Mouse (Mus musculus): Measurements from ENCODE around the gene Kcnh5. TPM values are rescaled to one million over a fixed set of nuclear protein-coding genes. Genes with fewer than 3 reads are reported as not detected.

Gene Kcnh5
- polyA plus RNA-seq (2016; fragmentation: Nextera tagmentation; extraction: Ambion mirVana) = 0.67 and 0.68 TPM in 2 replicates

DNA sequence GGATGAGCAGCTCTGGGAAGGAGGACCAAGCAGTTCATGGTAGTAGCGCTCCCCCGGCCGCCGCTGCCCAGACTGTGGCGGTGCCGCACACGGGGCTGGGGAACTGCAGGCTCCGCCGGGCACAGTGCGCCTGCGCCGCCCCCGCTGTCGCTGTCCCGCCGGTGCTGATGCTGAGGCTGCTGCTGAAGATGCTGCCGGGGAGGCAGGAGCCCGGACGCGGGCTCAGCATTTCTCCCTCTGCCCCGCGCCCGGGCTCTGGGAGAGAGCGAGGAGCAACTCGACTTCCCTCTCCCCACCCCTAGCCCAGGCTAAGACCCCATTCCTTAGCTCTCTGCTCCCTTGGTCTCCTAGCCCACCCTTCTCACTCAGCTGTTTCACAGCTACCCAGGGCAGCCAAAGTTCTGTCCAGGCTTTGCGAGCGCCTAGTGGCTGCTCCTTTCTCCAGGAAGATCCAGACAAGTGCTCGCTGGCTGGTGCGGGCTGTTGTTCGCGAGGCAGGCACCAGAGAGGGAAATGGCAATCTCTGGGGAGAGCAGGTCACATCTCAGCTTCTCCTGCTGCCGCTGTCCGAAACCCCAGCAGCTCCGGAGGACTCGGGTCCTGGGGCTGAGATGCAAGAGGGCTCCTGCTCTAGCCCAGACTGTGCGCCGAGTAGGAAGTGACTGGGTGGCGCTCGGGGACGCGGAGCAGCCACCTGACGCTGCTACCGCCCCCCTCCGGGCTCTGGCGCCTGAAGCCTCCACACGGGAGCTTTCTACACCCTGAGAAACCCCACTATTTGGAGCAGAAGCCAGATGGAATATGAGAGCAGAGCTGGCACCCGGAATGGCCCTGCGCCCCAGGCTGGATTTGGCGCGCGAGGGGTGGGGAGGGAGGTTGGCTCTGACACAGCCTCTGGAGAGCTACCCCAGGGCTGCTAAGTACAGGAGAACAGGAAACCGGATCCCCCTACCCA, at the start of gene Kcnh5:
TSS of gene Kcnh5 (minus strand) at position 642 of the 955 bp plus-strand sequence.
- no peaks in the 10 kb centered on the region for H3K9me3 ChIP-seq (replicated peaks)
- DNase-seq (ENCODE audit: low spot score) = peak; percentile 84
- H3K4me1 ChIP-seq = peaks cover 21% of the 10 kb centered on the region
- peak within 1 kb of the TSS; percentile 77 for H3K27ac ChIP-seq (replicated peaks)
- H3K4me3 ChIP-seq = peak within 1 kb of the TSS; percentile 72
- H3K27me3 ChIP-seq (ENCODE audit: low read depth, poor library complexity, severe bottlenecking) = peaks cover 52% of the 10 kb centered on the region
- WGBS = under 1% methylated on average over 52 of the region's 52 CpGs
- no peaks in the 10 kb centered on the region for H3K36me3 ChIP-seq

DNA sequence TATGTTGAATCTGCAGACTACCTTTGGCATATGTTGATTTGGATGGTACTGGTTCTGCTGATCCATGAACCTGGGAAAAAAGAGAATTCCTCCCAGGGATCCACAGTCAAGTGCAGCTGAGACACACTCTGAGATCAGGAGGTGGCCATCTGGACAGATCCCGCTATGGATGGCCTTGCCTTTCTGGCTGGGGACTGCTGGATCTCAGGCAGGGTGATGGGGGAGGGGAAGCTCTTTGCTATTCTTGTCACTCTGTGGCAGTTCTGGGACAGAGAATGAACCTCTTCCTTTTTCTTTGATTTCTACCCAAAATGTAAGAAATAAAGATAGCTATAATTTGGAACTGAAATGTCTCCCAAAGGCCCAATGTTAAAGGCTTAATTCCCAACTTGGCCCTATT, 46.8 kb upstream of the Kcnh5 start:
- WGBS = 68% methylated on average over 1 of the region's 1 CpGs
- Histone ChIP-seq H3K27me3 (ENCODE audit: low read depth, poor library complexity, severe bottlenecking) (no peaks in the 10 kb centered on the region), H3K36me3 (no peaks in the 10 kb centered on the region), H3K27ac (replicated peaks) (no peak overlapping the region), H3K4me1 (no peaks in the 10 kb centered on the region), H3K4me3 (no peak overlapping the region), H3K9me3 (replicated peaks) (0 out of 2 replicates have a peak, but pooled peaks cover 6% of the 10 kb centered on the region)
- DNase-seq (ENCODE audit: low spot score) = no peak

DNA sequence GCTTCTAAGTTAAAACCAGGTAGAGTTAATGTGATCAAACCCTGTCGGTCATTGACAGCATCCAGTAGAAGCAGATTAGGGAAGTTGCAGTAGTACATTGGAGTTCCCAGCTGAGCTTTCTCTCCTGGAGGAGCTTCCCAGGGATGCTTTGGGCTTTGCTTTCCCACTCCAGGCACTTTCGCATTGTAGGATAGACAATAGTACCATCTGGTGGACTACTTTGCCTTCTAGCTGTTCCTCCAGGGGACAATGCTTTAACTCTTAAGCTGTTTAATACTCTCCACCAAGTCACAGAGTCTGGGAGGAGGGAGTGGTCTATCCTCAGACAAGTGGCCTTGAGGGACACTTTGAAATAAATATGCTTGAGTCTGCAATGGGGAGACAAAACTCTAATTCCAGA, 12.3 kb upstream of the Kcnh5 start:
- no peak for DNase-seq (ENCODE audit: low spot score)

DNA sequence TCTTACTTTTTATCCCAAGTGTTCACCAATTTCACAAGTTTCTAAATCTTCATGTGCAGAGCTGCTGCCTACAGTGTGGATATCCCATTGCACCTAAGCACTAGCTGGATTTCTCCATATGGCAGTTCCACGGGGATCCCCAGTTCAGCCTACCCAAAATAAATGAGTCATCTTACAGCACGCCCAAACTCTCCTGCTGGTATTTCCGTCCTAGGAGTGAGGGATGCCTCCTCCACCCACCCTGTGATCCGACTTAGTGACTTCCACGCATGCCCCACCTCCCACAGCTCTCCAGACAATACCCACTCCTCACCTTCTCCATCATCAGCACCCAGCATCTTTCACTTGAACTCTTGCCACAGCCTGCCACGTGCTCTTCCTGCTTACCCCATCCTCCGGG, 5.5 kb upstream of the Kcnh5 start:
- peaks cover 22% of the 10 kb centered on the region for H3K27me3 ChIP-seq (ENCODE audit: low read depth, poor library complexity, severe bottlenecking)
- H3K9me3 ChIP-seq (replicated peaks) = no peaks in the 10 kb centered on the region
- no peaks in the 10 kb centered on the region for H3K36me3 ChIP-seq
- DNase-seq (ENCODE audit: low spot score) = no peak
- H3K4me1 ChIP-seq = peaks cover 6% of the 10 kb centered on the region
- no peak overlapping the region for H3K27ac ChIP-seq (replicated peaks)
- WGBS = 83% methylated on average over 7 of the region's 7 CpGs
- H3K4me3 ChIP-seq = no peak overlapping the region

More for the DNA sequence above, 12.3 kb upstream of the Kcnh5 start:
- Histone ChIP-seq H3K27ac (replicated peaks) (no peak overlapping the region), H3K4me3 (no peak overlapping the region), H3K27me3 (ENCODE audit: low read depth, poor library complexity, severe bottlenecking) (no peaks in the 10 kb centered on the region), H3K36me3 (no peaks in the 10 kb centered on the region), H3K4me1 (no peaks in the 10 kb centered on the region), H3K9me3 (replicated peaks) (no peaks in the 10 kb centered on the region)
- WGBS = 47% methylated on average over 2 of the region's 2 CpGs

DNA sequence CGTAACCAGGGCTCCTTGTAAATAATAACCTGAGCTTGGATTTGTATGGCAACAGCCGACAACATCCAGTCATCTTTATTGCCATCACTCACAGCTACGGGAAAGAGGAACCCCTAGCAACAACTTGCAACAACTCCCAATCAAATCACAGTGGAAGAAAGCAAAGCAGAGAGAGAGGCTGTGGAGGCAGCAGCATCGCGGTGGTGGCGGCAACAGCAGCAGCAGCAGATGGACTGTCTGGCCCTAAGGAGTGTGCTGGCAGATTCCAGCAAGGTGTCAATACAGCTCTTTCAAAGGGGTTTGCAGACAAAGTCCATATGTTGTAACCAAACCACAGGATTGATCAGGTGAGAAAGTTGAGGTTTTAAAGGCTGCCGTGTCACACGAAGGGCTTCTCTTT, 2.4 kb upstream of the Kcnh5 start:
- Histone ChIP-seq H3K9me3 (replicated peaks) (no peaks in the 10 kb centered on the region), H3K27me3 (ENCODE audit: low read depth, poor library complexity, severe bottlenecking) (peaks cover 47% of the 10 kb centered on the region), H3K4me3 (no peak overlapping the region), H3K4me1 (peaks cover 21% of the 10 kb centered on the region), H3K36me3 (no peaks in the 10 kb centered on the region), H3K27ac (replicated peaks) (no peak overlapping the region)
- DNase-seq (ENCODE audit: low spot score) = no peak
- WGBS = 64% methylated on average over 8 of the region's 8 CpGs

DNA sequence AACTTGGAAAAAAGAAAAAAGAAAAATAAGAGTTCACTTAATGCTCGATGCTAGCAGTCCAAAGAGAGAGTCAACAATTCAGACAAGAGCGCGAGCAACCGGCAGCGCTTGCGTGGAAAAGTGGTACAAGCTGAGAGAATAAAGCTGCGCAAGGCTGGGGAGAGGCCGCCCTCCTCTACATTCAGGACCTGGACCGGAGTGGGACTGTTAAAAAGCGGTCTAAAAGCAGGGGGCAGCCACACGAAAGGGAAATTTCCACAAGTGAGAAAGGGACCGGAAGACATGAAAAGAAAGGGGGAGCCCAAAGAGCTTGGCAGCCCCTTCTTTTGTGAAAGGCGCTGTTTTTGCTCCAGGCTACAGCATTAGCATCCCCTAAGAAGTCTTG, 506 bp upstream of the Kcnh5 start:
- no peaks in the 10 kb centered on the region for H3K36me3 ChIP-seq
- H3K4me3 ChIP-seq = peak overlapping the region; percentile 72
- peaks cover 21% of the 10 kb centered on the region for H3K4me1 ChIP-seq
- WGBS = 1% methylated on average over 13 of the region's 13 CpGs
- peaks cover 52% of the 10 kb centered on the region for H3K27me3 ChIP-seq (ENCODE audit: low read depth, poor library complexity, severe bottlenecking)
- no peak for DNase-seq (ENCODE audit: low spot score)
- H3K9me3 ChIP-seq (replicated peaks) = no peaks in the 10 kb centered on the region
- H3K27ac ChIP-seq (replicated peaks) = peak overlapping the region; percentile 77

DNA sequence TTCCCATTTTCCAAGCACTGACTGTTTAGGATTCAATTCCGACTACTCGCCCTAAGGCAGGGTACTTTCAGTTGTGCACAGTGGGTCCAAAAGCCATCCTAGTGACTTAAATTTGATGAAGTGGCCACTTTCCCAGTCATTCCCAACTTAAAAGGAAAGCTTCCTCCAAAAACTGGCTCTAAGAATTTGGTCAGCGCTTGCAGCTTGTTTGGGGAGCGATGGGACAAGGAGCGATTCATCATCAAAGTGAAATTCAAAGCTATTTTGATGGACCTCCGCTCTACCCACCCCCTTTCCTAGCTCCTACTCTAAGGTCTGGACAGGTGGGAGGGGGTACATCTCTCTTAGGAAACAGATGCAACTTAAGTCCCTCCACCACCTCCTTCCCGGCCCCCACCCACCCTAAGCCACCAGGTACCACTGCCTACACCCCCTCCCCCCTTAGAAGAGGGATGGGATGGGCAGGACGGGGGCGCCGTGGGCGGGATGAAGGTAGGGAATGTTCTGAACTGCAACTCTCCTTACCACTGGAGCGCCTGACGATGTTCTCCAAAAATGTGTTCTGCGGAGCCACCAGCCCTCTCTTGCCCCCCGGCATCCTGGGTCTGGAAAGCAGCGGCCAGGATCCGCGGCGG, 1.1 kb downstream of the Kcnh5 start:
- H3K27me3 ChIP-seq (ENCODE audit: low read depth, poor library complexity, severe bottlenecking) = peaks cover 52% of the 10 kb centered on the region
- peaks cover 21% of the 10 kb centered on the region for H3K4me1 ChIP-seq
- WGBS = 4% methylated on average over 19 of the region's 19 CpGs
- H3K9me3 ChIP-seq (replicated peaks) = no peaks in the 10 kb centered on the region
- H3K36me3 ChIP-seq = no peaks in the 10 kb centered on the region
- no peak for DNase-seq (ENCODE audit: low spot score)
- peak overlapping the region; percentile 77 for H3K27ac ChIP-seq (replicated peaks)
- peak overlapping the region; percentile 72 for H3K4me3 ChIP-seq

DNA sequence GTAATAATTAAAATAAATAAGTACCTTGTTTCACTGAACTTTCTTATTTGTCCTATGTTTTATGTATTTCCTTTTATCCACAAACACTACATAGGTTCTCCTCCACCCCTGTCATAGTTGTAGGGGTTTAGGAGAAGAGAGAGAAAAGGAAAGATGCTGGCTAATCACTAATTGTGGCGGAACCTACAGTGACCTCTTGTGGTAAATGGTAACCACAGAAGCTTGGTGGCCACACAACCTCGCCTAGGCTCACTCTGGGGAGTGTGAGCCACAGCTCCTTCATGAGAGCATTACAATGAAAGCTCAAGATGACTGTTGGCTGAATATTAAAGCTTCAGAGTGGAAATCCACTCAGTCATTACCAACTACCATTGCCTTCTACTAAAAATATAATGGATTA, 6.2 kb downstream of the Kcnh5 start:
- no peak for DNase-seq (ENCODE audit: low spot score)
- no peak overlapping the region for H3K4me3 ChIP-seq
- H3K36me3 ChIP-seq = no peaks in the 10 kb centered on the region
- H3K27ac ChIP-seq (replicated peaks) = no peak overlapping the region
- H3K9me3 ChIP-seq (replicated peaks) = no peaks in the 10 kb centered on the region
- peaks cover 20% of the 10 kb centered on the region for H3K27me3 ChIP-seq (ENCODE audit: low read depth, poor library complexity, severe bottlenecking)
- H3K4me1 ChIP-seq = peaks cover 3% of the 10 kb centered on the region
- WGBS = 29% methylated on average over 2 of the region's 2 CpGs

DNA sequence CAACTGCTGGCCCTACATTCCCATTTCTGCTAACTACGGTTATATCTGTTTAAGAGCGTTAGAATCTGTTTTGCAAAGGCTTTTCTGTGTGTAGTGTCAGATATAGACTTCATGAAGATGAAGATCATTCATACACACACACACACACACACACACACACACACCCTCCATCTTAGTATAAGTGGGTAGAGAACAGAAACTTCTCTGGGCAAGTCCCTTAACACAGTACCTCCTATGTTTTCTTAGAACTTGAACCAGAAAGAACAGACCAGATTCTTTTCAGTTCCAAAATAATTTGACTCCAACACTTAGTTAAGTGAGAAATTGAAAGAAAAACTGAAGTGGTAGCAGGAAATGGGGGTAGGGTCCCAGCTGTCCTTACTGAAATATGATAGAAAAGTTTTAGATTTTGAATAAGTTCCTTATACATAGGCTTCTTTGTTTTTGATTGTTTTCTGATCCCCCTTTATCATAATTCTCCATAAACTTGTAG, 24.0 kb downstream of the Kcnh5 start:
- H3K4me1 ChIP-seq = no peaks in the 10 kb centered on the region
- no peak for DNase-seq (ENCODE audit: low spot score)
- H3K27ac ChIP-seq (replicated peaks) = no peak overlapping the region
- H3K9me3 ChIP-seq (replicated peaks) = no peaks in the 10 kb centered on the region
- WGBS = 93% methylated on average over 2 of the region's 2 CpGs
- H3K4me3 ChIP-seq = no peak overlapping the region
- no peaks in the 10 kb centered on the region for H3K36me3 ChIP-seq
- H3K27me3 ChIP-seq (ENCODE audit: low read depth, poor library complexity, severe bottlenecking) = no peaks in the 10 kb centered on the region

DNA sequence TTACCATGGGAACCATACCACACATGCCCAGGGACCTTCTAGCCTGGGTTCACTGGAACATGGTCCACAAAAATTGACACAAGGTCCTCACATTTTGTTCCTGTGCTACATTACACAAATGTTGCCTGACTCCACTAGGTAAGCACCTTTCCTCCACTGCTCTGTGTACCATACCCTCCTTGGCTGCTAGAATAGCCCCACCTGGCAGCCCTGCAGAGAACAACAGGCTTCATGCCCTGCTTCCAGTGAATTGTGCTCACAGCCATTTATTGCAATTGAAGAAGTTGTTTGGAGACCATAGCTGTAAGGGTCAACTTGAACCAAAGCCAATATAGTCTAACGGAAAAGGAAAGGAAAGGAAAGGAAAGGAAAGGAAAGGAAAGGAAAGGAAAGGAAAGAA, 37.3 kb downstream of the Kcnh5 start:
- Histone ChIP-seq H3K27ac (replicated peaks) (no peak overlapping the region), H3K27me3 (ENCODE audit: low read depth, poor library complexity, severe bottlenecking) (no peaks in the 10 kb centered on the region), H3K9me3 (replicated peaks) (no peaks in the 10 kb centered on the region), H3K4me1 (no peaks in the 10 kb centered on the region), H3K36me3 (no peaks in the 10 kb centered on the region), H3K4me3 (no peak overlapping the region)
- no peak for DNase-seq (ENCODE audit: low spot score)
- 96% methylated on average over 1 of the region's 1 CpGs for WGBS

DNA sequence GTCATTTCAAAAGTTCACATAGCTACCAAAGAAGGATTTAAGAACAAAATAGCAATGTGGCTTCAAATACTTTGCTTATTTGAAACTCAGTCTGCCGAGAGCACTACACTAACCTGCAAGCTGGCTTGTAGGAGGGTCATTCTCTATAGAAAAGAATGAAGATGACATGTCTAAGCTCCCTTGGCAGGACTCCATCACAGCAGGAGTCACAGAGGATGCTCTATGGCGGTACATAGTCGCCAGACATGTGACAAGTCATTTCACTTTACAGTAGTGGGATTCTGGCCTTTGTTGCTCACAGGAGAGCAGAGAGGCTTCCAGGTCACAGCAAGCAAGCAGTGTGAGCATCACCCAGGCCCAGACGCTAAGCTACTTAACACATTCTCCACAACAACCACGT, 85.2 kb downstream of the Kcnh5 start:
- no peaks in the 10 kb centered on the region for H3K9me3 ChIP-seq (replicated peaks)
- 83% methylated on average over 5 of the region's 5 CpGs for WGBS
- H3K27me3 ChIP-seq (ENCODE audit: low read depth, poor library complexity, severe bottlenecking) = no peaks in the 10 kb centered on the region

DNA sequence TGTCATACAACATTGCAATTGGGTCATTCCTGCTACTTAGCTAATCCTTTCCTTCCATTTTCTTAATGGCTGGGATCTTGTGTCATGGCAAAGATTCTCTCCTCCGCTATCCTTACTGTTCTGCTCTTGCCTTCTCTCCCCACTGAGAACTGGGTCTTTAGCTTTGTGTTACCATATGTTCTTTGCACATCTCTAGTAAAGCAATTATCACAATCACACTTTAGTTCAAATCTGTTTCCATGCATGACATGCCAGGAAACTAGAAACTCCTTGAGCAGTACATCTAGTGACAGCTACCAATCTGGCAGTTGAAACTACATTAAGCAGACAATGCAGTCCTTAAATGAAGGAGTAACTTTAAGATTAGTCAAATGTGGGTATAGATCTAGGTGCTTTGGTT, 86.2 kb downstream of the Kcnh5 start:
- DNase-seq (ENCODE audit: low spot score) = no peak

More for the DNA sequence above, 85.2 kb downstream of the Kcnh5 start:
- no peak overlapping the region for H3K4me3 ChIP-seq
- no peak overlapping the region for H3K27ac ChIP-seq (replicated peaks)
- H3K4me1 ChIP-seq = no peaks in the 10 kb centered on the region
- DNase-seq (ENCODE audit: low spot score) = no peak
- H3K36me3 ChIP-seq = no peaks in the 10 kb centered on the region

DNA sequence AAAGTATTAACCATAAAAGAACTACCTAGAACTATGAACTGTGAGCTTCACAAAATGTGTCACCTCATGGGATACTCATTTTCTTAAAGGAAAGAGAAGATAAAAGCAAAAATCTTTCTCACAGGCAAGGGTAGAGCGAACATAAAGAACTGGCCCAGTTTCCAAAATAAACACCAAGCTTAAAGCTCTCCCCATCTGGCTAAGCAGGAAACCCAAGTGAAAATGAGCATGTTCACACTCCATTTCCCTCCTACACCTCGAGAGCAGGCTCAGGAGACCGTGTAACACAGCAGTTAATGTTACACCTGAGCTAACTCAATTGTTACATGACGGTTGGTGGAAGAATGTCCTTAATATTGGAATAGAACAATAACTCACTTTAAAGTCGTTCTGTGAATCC, 100.0 kb downstream of the Kcnh5 start:
- no peaks in the 10 kb centered on the region for H3K27me3 ChIP-seq (ENCODE audit: low read depth, poor library complexity, severe bottlenecking)
- no peak for DNase-seq (ENCODE audit: low spot score)
- no peak overlapping the region for H3K4me3 ChIP-seq
- no peaks in the 10 kb centered on the region for H3K9me3 ChIP-seq (replicated peaks)
- no peaks in the 10 kb centered on the region for H3K4me1 ChIP-seq
- WGBS = 77% methylated on average over 5 of the region's 5 CpGs
- H3K27ac ChIP-seq (replicated peaks) = no peak overlapping the region
- H3K36me3 ChIP-seq = no peaks in the 10 kb centered on the region

More for the DNA sequence above, 86.2 kb downstream of the Kcnh5 start:
- Histone ChIP-seq H3K4me1 (no peaks in the 10 kb centered on the region), H3K9me3 (replicated peaks) (no peaks in the 10 kb centered on the region), H3K36me3 (no peaks in the 10 kb centered on the region), H3K4me3 (no peak overlapping the region), H3K27me3 (ENCODE audit: low read depth, poor library complexity, severe bottlenecking) (no peaks in the 10 kb centered on the region), H3K27ac (replicated peaks) (no peak overlapping the region)
- WGBS = 97% methylated on average over 1 of the region's 1 CpGs

Measured in midbrain, embryonic 10.5 days (tissue).